Mouse (Mus musculus): Measurements from ENCODE around the gene Taok3. TPM values are rescaled to one million over a fixed set of nuclear protein-coding genes. Genes with fewer than 3 reads are reported as not detected.

Taok3 gene
- polyA plus RNA-seq, 2 experiments = 7.4 to 14.3 TPM

GRCm38 (mm10) chr5:117135869-117136268 lies 15.9 kb downstream of the Taok3 start:
- Histone ChIP-seq H3K9ac (ENCODE audit: low read depth, low read length, severe bottlenecking) (no peak overlapping the region; the same call in 1 of the 2 replicates), H3K4me3 (replicated peaks; ENCODE audit: low read length) (no peak overlapping the region), H3K27me3 (ENCODE audit: control insufficient read depth, insufficient read depth, low read length) (no peaks in the 10 kb centered on the region), H3K4me1 (ENCODE audit: control insufficient read depth, insufficient read depth, low read length) (peaks cover 13% of the 10 kb centered on the region), H3K9me3 (ENCODE audit: control insufficient read depth, low read length) (no peaks in the 10 kb centered on the region), H3K36me3 (ENCODE audit: control insufficient read depth, insufficient read depth, low read length) (no peaks in the 10 kb centered on the region), H3K27ac (replicated peaks; ENCODE audit: low read depth, low read length) (no peak overlapping the region), H3K4me2 (replicated peaks; ENCODE audit: low read depth, low read length, severe bottlenecking) (no peak overlapping the region)
- no peak for DNase-seq (ENCODE audit: low spot score)
- peak; percentile 23; the same call in 1 of the 2 replicates for ATAC-seq (ENCODE audit: low FRiP score, low read depth)
- WGBS = 22% methylated on average over 7 of the region's 9 CpGs
- TF ChIP-seq POLR2A (IDR thresholded peaks at IDR 0.05; ENCODE audit: borderline replicate concordance, extremely low read depth, insufficient read depth, insufficient read length) = no peak

- no peak overlapping the region for H3K27ac ChIP-seq (replicated peaks; ENCODE audit: low read depth, low read length)
- H3K4me1 ChIP-seq (ENCODE audit: control insufficient read depth, insufficient read depth, low read length) = peaks cover 13% of the 10 kb centered on the region
- TF ChIP-seq POLR2A (IDR thresholded peaks at IDR 0.05; ENCODE audit: borderline replicate concordance, extremely low read depth, insufficient read depth, insufficient read length) = no peak
- no peak overlapping the region for H3K4me2 ChIP-seq (replicated peaks; ENCODE audit: low read depth, low read length, severe bottlenecking)
- H3K9me3 ChIP-seq (ENCODE audit: control insufficient read depth, low read length) = no peaks in the 10 kb centered on the region
- WGBS = 88% methylated on average over 5 of the region's 5 CpGs
- H3K9ac ChIP-seq (ENCODE audit: low read depth, low read length, severe bottlenecking) = no peak overlapping the region
- no peaks in the 10 kb centered on the region for H3K27me3 ChIP-seq (ENCODE audit: control insufficient read depth, insufficient read depth, low read length)
- DNase-seq (ENCODE audit: low spot score) (no peak), ATAC-seq (ENCODE audit: low FRiP score, low read depth) (no peak)
- H3K4me3 ChIP-seq (replicated peaks; ENCODE audit: low read length) = no peak overlapping the region
- H3K36me3 ChIP-seq (ENCODE audit: control insufficient read depth, insufficient read depth, low read length) = no peaks in the 10 kb centered on the region
Measured at GRCm38 (mm10) chr5:117136570-117136969, 16.6 kb downstream of the Taok3 start.

GRCm38 (mm10) chr5:117137011-117137410 lies 17.1 kb downstream of the Taok3 start:
- H3K4me3 ChIP-seq (replicated peaks; ENCODE audit: low read length) = no peak overlapping the region
- no peak overlapping the region for H3K27ac ChIP-seq (replicated peaks; ENCODE audit: low read depth, low read length)
- H3K27me3 ChIP-seq (ENCODE audit: control insufficient read depth, insufficient read depth, low read length) = no peaks in the 10 kb centered on the region
- TF ChIP-seq POLR2A (IDR thresholded peaks at IDR 0.05; ENCODE audit: borderline replicate concordance, extremely low read depth, insufficient read depth, insufficient read length) = no peak
- H3K4me1 ChIP-seq (ENCODE audit: control insufficient read depth, insufficient read depth, low read length) = peaks cover 13% of the 10 kb centered on the region
- ATAC-seq (ENCODE audit: low FRiP score, low read depth) (no peak), DNase-seq (ENCODE audit: low spot score) (no peak)
- H3K4me2 ChIP-seq (replicated peaks; ENCODE audit: low read depth, low read length, severe bottlenecking) = no peak overlapping the region
- H3K9me3 ChIP-seq (ENCODE audit: control insufficient read depth, low read length) = no peaks in the 10 kb centered on the region
- no peaks in the 10 kb centered on the region for H3K36me3 ChIP-seq (ENCODE audit: control insufficient read depth, insufficient read depth, low read length)
- WGBS = 44% methylated on average over 10 of the region's 10 CpGs
- H3K9ac ChIP-seq (ENCODE audit: low read depth, low read length, severe bottlenecking) = no peak overlapping the region

DNA sequence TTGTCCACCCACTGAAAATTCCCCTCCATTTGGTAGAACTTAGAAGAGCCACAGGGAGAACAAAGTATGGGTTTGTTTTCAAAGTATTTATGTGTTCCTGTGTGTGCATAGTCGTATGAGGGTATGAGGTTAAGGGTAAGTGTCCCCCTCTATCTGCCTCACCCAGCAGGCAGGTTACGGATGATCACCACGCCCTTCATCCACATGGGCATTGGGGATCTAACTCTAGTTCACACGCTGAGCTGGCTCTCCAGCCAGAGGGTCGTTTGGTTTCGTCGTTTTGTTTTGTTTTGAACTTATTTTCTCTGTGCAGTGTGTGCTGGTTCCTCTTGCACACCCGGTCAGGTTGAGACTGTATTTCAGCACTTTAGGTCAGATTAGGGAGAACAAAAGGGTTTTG lies 17.7 kb downstream of the Taok3 start:
- Histone ChIP-seq H3K4me3 (replicated peaks; ENCODE audit: low read length) (no peak overlapping the region), H3K36me3 (ENCODE audit: control insufficient read depth, insufficient read depth, low read length) (no peaks in the 10 kb centered on the region), H3K9ac (ENCODE audit: low read depth, low read length, severe bottlenecking) (no peak overlapping the region), H3K27me3 (ENCODE audit: control insufficient read depth, insufficient read depth, low read length) (no peaks in the 10 kb centered on the region), H3K4me1 (ENCODE audit: control insufficient read depth, insufficient read depth, low read length) (peaks cover 13% of the 10 kb centered on the region), H3K9me3 (ENCODE audit: control insufficient read depth, low read length) (no peaks in the 10 kb centered on the region), H3K4me2 (replicated peaks; ENCODE audit: low read depth, low read length, severe bottlenecking) (no peak overlapping the region), H3K27ac (replicated peaks; ENCODE audit: low read depth, low read length) (no peak overlapping the region)
- WGBS = 81% methylated on average over 8 of the region's 8 CpGs
- no peak for TF ChIP-seq POLR2A (IDR thresholded peaks at IDR 0.05; ENCODE audit: borderline replicate concordance, extremely low read depth, insufficient read depth, insufficient read length)
- ATAC-seq (ENCODE audit: low FRiP score, low read depth) (no peak), DNase-seq (ENCODE audit: low spot score) (no peak)

GRCm38 (mm10) chr5:117138295-117138988 lies 18.5 kb downstream of the Taok3 start:
- Histone ChIP-seq H3K4me2 (replicated peaks; ENCODE audit: low read depth, low read length, severe bottlenecking) (no peak overlapping the region), H3K27ac (replicated peaks; ENCODE audit: low read depth, low read length) (no peak overlapping the region), H3K36me3 (ENCODE audit: control insufficient read depth, insufficient read depth, low read length) (no peaks in the 10 kb centered on the region), H3K9ac (ENCODE audit: low read depth, low read length, severe bottlenecking) (no peak overlapping the region), H3K9me3 (ENCODE audit: control insufficient read depth, low read length) (no peaks in the 10 kb centered on the region), H3K27me3 (ENCODE audit: control insufficient read depth, insufficient read depth, low read length) (no peaks in the 10 kb centered on the region), H3K4me3 (replicated peaks; ENCODE audit: low read length) (no peak overlapping the region), H3K4me1 (ENCODE audit: control insufficient read depth, insufficient read depth, low read length) (peaks cover 13% of the 10 kb centered on the region)
- no peak for TF ChIP-seq POLR2A (IDR thresholded peaks at IDR 0.05; ENCODE audit: borderline replicate concordance, extremely low read depth, insufficient read depth, insufficient read length)
- DNase-seq (ENCODE audit: low spot score) (no peak), ATAC-seq (ENCODE audit: low FRiP score, low read depth) (no peak)
- WGBS = 71% methylated on average over 11 of the region's 11 CpGs
